Mouse (Mus musculus): ENCODE results near the gene Aco2.

Aco2 gene

DNA sequence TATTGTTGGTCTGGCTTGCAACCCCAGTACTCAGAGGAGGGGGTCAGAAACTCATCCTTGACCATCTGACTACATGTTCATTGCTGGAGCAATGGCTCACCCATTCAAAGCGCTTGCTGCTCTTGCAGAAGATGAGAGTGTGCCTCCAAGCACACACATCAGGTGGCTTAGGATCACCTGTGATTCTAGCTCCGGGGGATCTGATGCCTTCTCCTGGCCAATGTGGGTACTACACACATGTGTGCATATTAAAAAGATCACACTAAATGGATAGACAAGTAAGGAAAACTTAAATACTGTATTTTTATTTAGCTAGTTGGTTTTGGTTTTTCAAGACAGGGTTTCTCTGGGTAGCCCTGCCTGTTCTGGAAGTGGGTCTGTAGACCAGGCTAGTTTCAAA lies 68.9 kb downstream of the Aco2 start:
- in situ Hi-C loops (cut with MboI, MseI) = no loop called here

DNA sequence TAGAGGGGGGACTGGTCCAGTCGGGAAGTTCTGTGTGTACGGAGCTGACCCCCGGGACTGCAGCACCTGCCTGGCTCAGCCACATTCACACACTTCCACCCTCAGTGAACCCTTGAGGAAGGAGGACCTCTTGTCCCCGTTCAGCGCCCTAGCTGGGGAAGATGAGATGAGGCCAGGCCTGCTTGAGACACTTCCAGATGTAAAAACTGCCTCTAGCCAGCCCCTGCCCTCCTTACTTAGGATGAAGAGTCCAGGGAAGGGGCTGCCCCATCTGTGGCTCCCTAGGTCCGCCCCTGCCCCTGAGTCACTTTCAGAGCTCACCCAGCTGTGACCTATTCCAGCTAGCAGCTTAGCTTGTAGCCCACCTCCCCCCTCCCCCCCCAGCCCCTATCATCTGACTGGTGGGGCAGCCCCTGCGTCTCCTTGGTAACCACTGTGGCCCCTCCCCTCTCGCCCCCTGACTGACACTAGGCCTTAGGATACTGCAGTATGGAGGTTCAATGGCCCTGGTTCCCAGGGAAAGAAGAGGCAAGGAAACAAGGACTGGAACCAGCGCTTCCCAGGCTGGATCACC lies 71.2 kb downstream of the Aco2 start:
- in situ Hi-C loops (cut with MboI, MseI) = no loop called here

DNA sequence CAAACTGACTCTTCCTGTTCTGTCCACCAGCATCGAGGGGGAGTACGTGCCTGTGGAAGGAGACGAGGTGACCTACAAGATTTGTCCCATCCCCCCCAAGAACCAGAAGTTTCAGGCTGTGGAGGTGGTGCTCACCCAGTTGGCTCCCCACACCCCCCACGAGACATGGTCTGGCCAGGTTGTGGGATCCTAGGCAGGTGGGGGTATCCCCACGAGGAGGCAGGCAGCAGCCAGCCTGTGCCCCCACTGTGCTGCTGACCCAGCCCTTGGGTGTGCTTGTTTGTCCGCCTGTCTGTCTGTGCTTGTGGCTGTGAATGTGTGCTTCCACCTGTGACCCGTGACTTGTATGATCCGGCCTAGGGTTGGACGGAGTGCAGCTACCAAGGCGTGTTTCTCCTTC lies 77.0 kb downstream of the Aco2 start:
- in situ Hi-C loops (cut with MboI, MseI) = no loop called here

DNA sequence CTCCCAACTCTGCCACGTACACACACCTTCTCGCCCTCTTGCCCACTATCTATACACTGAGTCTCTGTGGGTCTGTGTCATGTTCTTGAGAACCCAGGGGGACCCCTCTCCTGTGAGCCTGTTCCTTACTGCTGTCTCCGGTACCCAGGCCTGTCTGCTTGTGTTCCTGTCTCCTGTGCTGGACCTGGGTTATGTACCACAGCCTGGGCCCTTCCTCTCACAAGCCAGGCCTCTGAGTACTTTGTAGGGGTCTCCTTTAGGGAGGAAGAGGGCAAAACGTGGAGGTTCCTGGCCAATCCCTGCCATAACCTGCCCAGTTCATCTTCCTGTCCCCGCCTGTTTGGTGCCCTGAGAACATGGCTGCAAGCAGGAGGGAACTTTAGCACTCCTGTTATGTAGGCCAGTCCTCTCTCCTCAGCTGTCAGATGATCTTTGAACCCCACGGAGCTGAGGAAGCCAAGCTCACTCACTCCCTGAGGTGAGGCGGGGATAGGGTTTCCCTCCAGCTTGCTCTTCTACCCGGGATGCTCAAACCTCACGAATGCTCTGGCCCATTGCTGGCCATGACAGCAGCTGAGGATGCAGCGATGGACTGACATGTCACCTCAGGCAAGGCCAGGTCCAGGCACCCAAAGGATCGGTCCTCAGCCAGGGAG lies 77.5 kb downstream of the Aco2 start:
- in situ Hi-C loops (cut with MboI, MseI) = no loop called here

DNA sequence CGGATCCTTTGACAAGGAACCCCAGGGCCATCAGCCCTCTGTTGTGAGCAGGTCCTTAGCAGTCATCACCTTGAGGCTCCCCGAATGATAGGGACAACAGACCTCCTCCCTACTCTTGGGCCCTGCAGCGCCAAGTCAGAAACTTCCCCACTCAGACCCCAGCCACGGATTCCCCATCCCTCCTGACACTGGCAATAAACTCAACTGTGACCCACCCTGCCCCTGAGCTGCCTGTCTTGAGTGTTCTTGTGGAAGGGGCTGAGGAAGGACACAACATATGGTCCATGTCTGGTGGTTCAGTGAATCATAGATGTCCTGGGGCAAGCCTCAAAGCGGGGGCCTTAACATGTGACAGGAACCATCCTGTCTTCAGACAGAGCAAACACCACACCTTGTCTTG lies 78.6 kb downstream of the Aco2 start:
- in situ Hi-C loops (cut with MboI, MseI) = no loop called here

DNA sequence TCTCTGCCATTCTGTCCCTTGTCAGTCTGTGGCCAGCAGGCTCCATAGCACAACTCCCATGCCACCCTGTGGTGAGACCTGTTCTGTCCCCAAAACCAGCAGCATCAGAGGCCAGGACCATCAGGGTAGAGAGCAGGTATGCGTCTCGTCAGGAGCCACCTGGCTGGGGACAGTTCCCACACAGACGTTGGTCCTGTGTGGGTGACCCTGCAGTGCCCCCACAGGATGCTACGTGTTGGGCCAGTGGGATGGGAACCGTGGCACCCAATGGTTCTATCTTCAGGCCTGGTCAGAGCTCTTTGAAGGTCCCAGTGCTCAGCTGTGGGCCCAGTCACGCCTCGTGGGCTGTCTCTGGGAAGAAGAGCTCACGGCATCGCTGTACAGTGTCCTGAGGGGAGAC lies 79.0 kb downstream of the Aco2 start:
- in situ Hi-C loops (cut with MboI, MseI) = no loop called here

GRCm38 (mm10) chr15:81952310-81952709 lies 80.2 kb downstream of the Aco2 start:
- in situ Hi-C loops (cut with MboI, MseI) = no loop called here

DNA sequence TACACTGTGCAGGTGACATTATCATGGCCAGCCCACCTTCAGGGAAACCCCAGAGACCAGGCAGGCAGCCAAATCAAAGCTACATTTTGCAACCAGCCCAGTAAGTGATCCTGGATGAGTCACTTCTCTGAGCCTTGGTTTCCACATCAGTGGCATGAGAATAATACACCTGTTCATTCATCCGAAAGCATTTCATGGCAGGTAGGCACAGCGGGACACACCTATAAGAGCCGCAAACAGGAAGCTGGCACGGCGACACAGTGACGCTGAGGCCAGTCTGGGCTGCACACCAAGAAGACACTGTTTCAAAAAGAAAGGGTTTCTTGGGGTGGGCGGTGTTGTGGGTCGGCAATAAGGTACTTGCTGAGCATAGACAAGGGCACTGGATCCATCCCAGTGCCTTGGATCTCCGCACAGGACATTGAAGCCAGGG lies 82.1 kb downstream of the Aco2 start:
- in situ Hi-C loops (cut with MboI, MseI) = no loop called here

DNA sequence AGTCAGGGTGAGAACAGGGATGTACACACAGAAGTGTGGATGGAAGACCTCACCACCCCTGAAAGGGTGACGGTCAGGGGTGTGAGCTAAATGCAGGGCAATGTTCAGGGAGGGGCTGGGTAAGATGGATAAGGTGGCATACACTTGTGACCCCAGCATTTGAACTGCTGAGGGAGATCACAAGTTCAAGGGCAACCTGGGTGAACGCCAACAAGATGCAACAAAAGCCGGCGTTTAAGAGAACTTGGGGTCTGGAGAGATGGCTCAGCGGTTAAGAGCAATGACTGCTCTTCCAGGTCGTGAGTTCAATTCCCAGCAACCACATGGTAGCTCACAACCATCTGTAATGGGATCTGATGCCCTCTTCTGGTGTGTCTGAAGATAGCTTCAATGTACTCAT lies 82.6 kb downstream of the Aco2 start:
- in situ Hi-C loops (cut with MboI, MseI) = no loop called here

DNA sequence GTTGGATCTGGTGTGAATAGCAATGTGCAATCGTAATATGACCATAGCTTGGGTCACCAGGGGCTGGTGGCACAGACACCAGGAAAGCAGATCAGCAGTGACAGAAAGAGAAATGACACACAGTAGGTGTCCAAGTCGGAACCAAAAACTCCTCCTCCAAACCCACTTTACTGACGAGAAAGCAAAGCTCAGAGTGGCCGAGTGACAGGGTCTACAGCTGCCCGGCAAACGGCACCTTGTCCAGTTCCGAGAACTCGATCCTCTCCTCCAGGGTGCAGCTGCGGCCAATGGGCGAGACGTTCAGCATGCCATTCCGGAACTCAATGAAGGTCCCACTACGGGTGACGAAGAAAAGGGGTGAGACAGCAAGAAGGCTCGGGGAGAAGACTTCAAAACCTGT lies 83.3 kb downstream of the Aco2 start:
- in situ Hi-C loops (cut with MboI, MseI) = no loop called here

GRCm38 (mm10) chr15:81956457-81956856 lies 84.3 kb downstream of the Aco2 start:
- in situ Hi-C loops (cut with MboI, MseI) = no loop called here

- in situ Hi-C loops (cut with MboI, MseI) = no loop called here
These were observed 85.5 kb downstream of the Aco2 start for GRCm38 (mm10) chr15:81957598-81957997.

GRCm38 (mm10) chr15:81958906-81959305 lies 86.8 kb downstream of the Aco2 start:
- in situ Hi-C loops (cut with MboI, MseI) = no loop called here

- in situ Hi-C loops (cut with MboI, MseI) = no loop called here
These were observed 88.3 kb downstream of the Aco2 start, which contains the start of gene Pmm1 for GRCm38 (mm10) chr15:81960171-81961077. Gene Pmm1 (minus strand): TSS chr15:81960930.

GRCm38 (mm10) chr15:81961078-81961451 lies 89.0 kb downstream of the Aco2 start:
- in situ Hi-C loops (cut with MboI, MseI) = no loop called here

GRCm38 (mm10) chr15:81964262-81964661 lies 92.2 kb downstream of the Aco2 start:
- in situ Hi-C loops (cut with MboI, MseI) = no loop called here
